Mouse (Mus musculus) CD8-positive naive resting alpha-beta T cell, adult 2 months (primary cell): ENCODE results near the gene Gm45753.
"Not testable (repeated sequence)": the region's sequence is repeated elsewhere in the genome, so short reads cannot be mapped to it uniquely, and the experiment has no call there.

Source experiments
- DNase-seq, 2 experiments: peaks; one replicate each; pipeline ENCODE4 v3.0.0; 2022; ENCODE audit warnings: low read depth in 2 of 2, low spot score in 2 of 2

Gm45753 gene

GRCm38 (mm10) chr8:45308366-45308765 is at the start of gene Gm45753:
TSS of gene Gm45753 (minus strand) at chr8:45308466.
- DNase-seq = no peak

- DNase-seq = no peak
Measured at GRCm38 (mm10) chr8:45355809-45356208, 47.5 kb upstream of the Gm45753 start.

GRCm38 (mm10) chr8:45345031-45345430 is 36.8 kb upstream of the Gm45753 start:
- DNase-seq = peak; percentile 37 to 46

- DNase-seq = no peak
Measured at GRCm38 (mm10) chr8:45344298-45344697, 36.0 kb upstream of the Gm45753 start.

- no peak for DNase-seq
Measured at GRCm38 (mm10) chr8:45341630-45342628, 33.7 kb upstream of the Gm45753 start.

- DNase-seq = no peak
Measured at GRCm38 (mm10) chr8:45333493-45333892, 25.2 kb upstream of the Gm45753 start.

- DNase-seq = peak; percentile 41 to 48
Measured at GRCm38 (mm10) chr8:45332685-45333409, 24.6 kb upstream of the Gm45753 start, which contains the start of gene Cyp4v3. TSS of gene Cyp4v3 (minus strand) at chr8:45333216.

GRCm38 (mm10) chr8:45330856-45331255 is 22.6 kb upstream of the Gm45753 start:
- DNase-seq = no peak

- no peak for DNase-seq
Measured at GRCm38 (mm10) chr8:45329206-45329980, 21.1 kb upstream of the Gm45753 start.

GRCm38 (mm10) chr8:45327076-45327475 is 18.8 kb upstream of the Gm45753 start:
- not testable (repeated sequence) for DNase-seq

GRCm38 (mm10) chr8:45324151-45324550 is 15.9 kb upstream of the Gm45753 start:
- DNase-seq = no peak

- no peak for DNase-seq
Measured at GRCm38 (mm10) chr8:45321365-45321764, 13.1 kb upstream of the Gm45753 start.

- DNase-seq = no peak
Measured at GRCm38 (mm10) chr8:45320930-45321329, 12.7 kb upstream of the Gm45753 start.

GRCm38 (mm10) chr8:45310967-45311366 is 2.7 kb upstream of the Gm45753 start:
- DNase-seq = no peak

GRCm38 (mm10) chr8:45305479-45305878 is 2.8 kb downstream of the Gm45753 start:
- no peak for DNase-seq

- no peak for DNase-seq
Measured at GRCm38 (mm10) chr8:45304354-45304753, 3.9 kb downstream of the Gm45753 start.

- no peak for DNase-seq
Measured at GRCm38 (mm10) chr8:45302390-45302789, 5.9 kb downstream of the Gm45753 start.

- no peak for DNase-seq
Measured at GRCm38 (mm10) chr8:45295276-45295675, 13.0 kb downstream of the Gm45753 start.

GRCm38 (mm10) chr8:45294687-45295086 is 13.6 kb downstream of the Gm45753 start, which contains the start of gene Klkb1:
TSS of gene Klkb1 (minus strand) at chr8:45294859.
- no peak for DNase-seq

GRCm38 (mm10) chr8:45291790-45292189 is 16.5 kb downstream of the Gm45753 start:
- DNase-seq = no peak

GRCm38 (mm10) chr8:45281630-45282029 is 26.6 kb downstream of the Gm45753 start:
- DNase-seq = no peak
